Mouse (Mus musculus): ENCODE measurements around the gene Aloxe3. TPM values are rescaled to one million over a fixed set of nuclear protein-coding genes. Genes with fewer than 3 reads are reported as not detected.

Gene Aloxe3
- polyA plus RNA-seq, 1 experiment from 2014 or later: 0.09 TPM

GRCm38 (mm10) chr11:69118765-69119164, 6.9 kb upstream of the Aloxe3 start:
- no peak for ATAC-seq (ENCODE audit: insufficient number of reproducible peaks, insufficient read depth, low FRiP score, low read depth)
- H3K4me1 ChIP-seq (ENCODE audit: control insufficient read depth in 2 of 2, insufficient read depth in 2 of 2, low read length in 2 of 2): peaks cover 10 to 28% of the 10 kb centered on the region in 2 experiments
- 4% methylated on average over 15 of the region's 15 CpGs for WGBS
- peak overlapping the region; percentile 84 for H3K9ac ChIP-seq (ENCODE audit: low read length)
- H3K4me2 ChIP-seq (ENCODE audit: low read length): peak overlapping the region; percentile 84
- H3K36me3 ChIP-seq (ENCODE audit: control insufficient read depth, insufficient read depth, low read length): no peaks in the 10 kb centered on the region
- peak overlapping the region in 1 of 2 experiments; percentile 90; a peak in 1 of 4 replicates for H3K27ac ChIP-seq (replicated peaks in 1 of 2; ENCODE audit: control insufficient read depth in 1 of 2, insufficient read depth in 1 of 2, low read depth in 2 of 2, low read length in 2 of 2)
- no peaks in the 10 kb centered on the region for H3K27me3 ChIP-seq (ENCODE audit: control insufficient read depth, insufficient read depth, low read length)
- peak overlapping the region; percentile 72 to 81 for H3K4me3 ChIP-seq (ENCODE audit: control insufficient read depth in 1 of 2, insufficient read depth in 1 of 2, low read depth in 1 of 2, low read length in 2 of 2)
- no peaks in the 10 kb centered on the region for H3K9me3 ChIP-seq (ENCODE audit: control insufficient read depth, low read length)

- 42% methylated on average over 14 of the region's 14 CpGs for WGBS
- peak overlapping the region; percentile 84 for H3K9ac ChIP-seq (ENCODE audit: low read length)
- no peaks in the 10 kb centered on the region for H3K9me3 ChIP-seq (ENCODE audit: control insufficient read depth, low read length)
Measured at GRCm38 (mm10) chr11:69119446-69120155, 6.1 kb upstream of the Aloxe3 start.

GRCm38 (mm10) chr11:69120221-69121000, 5.3 kb upstream of the Aloxe3 start, which contains the start of gene Hes7:
TSS of gene Hes7 (plus strand) at chr11:69120404.
- Histone ChIP-seq H3K9ac (ENCODE audit: low read length) (peak within 1 kb of the TSS; percentile 84), H3K4me1 (ENCODE audit: control insufficient read depth in 2 of 2, insufficient read depth in 2 of 2, low read length in 2 of 2) (peaks cover 10 to 28% of the 10 kb centered on the region in 2 experiments), H3K4me3 (ENCODE audit: control insufficient read depth in 1 of 2, insufficient read depth in 1 of 2, low read depth in 1 of 2, low read length in 2 of 2) (peak within 1 kb of the TSS; percentile 70 to 73), H3K27ac (replicated peaks in 1 of 2; ENCODE audit: control insufficient read depth in 1 of 2, insufficient read depth in 1 of 2, low read depth in 2 of 2, low read length in 2 of 2) (peak within 1 kb of the TSS in 1 of 2 experiments; percentile 80; a peak in 1 of 4 replicates), H3K36me3 (ENCODE audit: control insufficient read depth, insufficient read depth, low read length) (no peaks in the 10 kb centered on the region), H3K9me3 (ENCODE audit: control insufficient read depth, low read length) (no peaks in the 10 kb centered on the region), H3K4me2 (ENCODE audit: low read length) (peak within 1 kb of the TSS; percentile 84), H3K27me3 (ENCODE audit: control insufficient read depth, insufficient read depth, low read length) (no peaks in the 10 kb centered on the region)
- 3% methylated on average over 27 of the region's 27 CpGs for WGBS
- ATAC-seq (ENCODE audit: insufficient number of reproducible peaks, insufficient read depth, low FRiP score, low read depth): no peak

More at GRCm38 (mm10) chr11:69119446-69120155, 6.1 kb upstream of the Aloxe3 start:
- Histone ChIP-seq H3K36me3 (ENCODE audit: control insufficient read depth, insufficient read depth, low read length) (no peaks in the 10 kb centered on the region), H3K27me3 (ENCODE audit: control insufficient read depth, insufficient read depth, low read length) (no peaks in the 10 kb centered on the region), H3K27ac (replicated peaks in 1 of 2; ENCODE audit: control insufficient read depth in 1 of 2, insufficient read depth in 1 of 2, low read depth in 2 of 2, low read length in 2 of 2) (no peak overlapping the region), H3K4me1 (ENCODE audit: control insufficient read depth in 2 of 2, insufficient read depth in 2 of 2, low read length in 2 of 2) (peaks cover 10 to 28% of the 10 kb centered on the region in 2 experiments), H3K4me2 (ENCODE audit: low read length) (peak overlapping the region; percentile 84), H3K4me3 (ENCODE audit: control insufficient read depth in 1 of 2, insufficient read depth in 1 of 2, low read depth in 1 of 2, low read length in 2 of 2) (peak overlapping the region in 1 of 2 experiments; percentile 73; a peak in 2 of 4 replicates)
- ATAC-seq (ENCODE audit: insufficient number of reproducible peaks, insufficient read depth, low FRiP score, low read depth): no peak

- no peaks in the 10 kb centered on the region for H3K36me3 ChIP-seq (ENCODE audit: control insufficient read depth, insufficient read depth, low read length)
- peak overlapping the region in 1 of 2 experiments; percentile 80; a peak in 2 of 4 replicates for H3K27ac ChIP-seq (replicated peaks in 1 of 2; ENCODE audit: control insufficient read depth in 1 of 2, insufficient read depth in 1 of 2, low read depth in 2 of 2, low read length in 2 of 2)
- no peak for ATAC-seq (ENCODE audit: insufficient number of reproducible peaks, insufficient read depth, low FRiP score, low read depth)
- H3K9ac ChIP-seq (ENCODE audit: low read length): peak overlapping the region; percentile 77
- no peaks in the 10 kb centered on the region for H3K9me3 ChIP-seq (ENCODE audit: control insufficient read depth, low read length)
- H3K27me3 ChIP-seq (ENCODE audit: control insufficient read depth, insufficient read depth, low read length): no peaks in the 10 kb centered on the region
- peaks cover 10 to 34% of the 10 kb centered on the region in 2 experiments for H3K4me1 ChIP-seq (ENCODE audit: control insufficient read depth in 2 of 2, insufficient read depth in 2 of 2, low read length in 2 of 2)
- peak overlapping the region; percentile 70 to 73 for H3K4me3 ChIP-seq (ENCODE audit: control insufficient read depth in 1 of 2, insufficient read depth in 1 of 2, low read depth in 1 of 2, low read length in 2 of 2)
- H3K4me2 ChIP-seq (ENCODE audit: low read length): peak overlapping the region; percentile 84
- 1% methylated on average over 33 of the region's 33 CpGs for WGBS
Measured at GRCm38 (mm10) chr11:69121001-69121740, 4.5 kb upstream of the Aloxe3 start.

GRCm38 (mm10) chr11:69121741-69122335, 3.9 kb upstream of the Aloxe3 start:
- Histone ChIP-seq H3K36me3 (ENCODE audit: control insufficient read depth, insufficient read depth, low read length) (no peaks in the 10 kb centered on the region), H3K4me3 (ENCODE audit: control insufficient read depth in 1 of 2, insufficient read depth in 1 of 2, low read depth in 1 of 2, low read length in 2 of 2) (peak overlapping the region; percentile 70 to 73), H3K27ac (replicated peaks in 1 of 2; ENCODE audit: control insufficient read depth in 1 of 2, insufficient read depth in 1 of 2, low read depth in 2 of 2, low read length in 2 of 2) (peak overlapping the region; percentile 80 to 89; a peak in 3 of 4 replicates), H3K4me1 (ENCODE audit: control insufficient read depth in 2 of 2, insufficient read depth in 2 of 2, low read length in 2 of 2) (peaks cover 10 to 35% of the 10 kb centered on the region in 2 experiments), H3K9me3 (ENCODE audit: control insufficient read depth, low read length) (no peaks in the 10 kb centered on the region), H3K9ac (ENCODE audit: low read length) (peak overlapping the region; percentile 77), H3K27me3 (ENCODE audit: control insufficient read depth, insufficient read depth, low read length) (no peaks in the 10 kb centered on the region), H3K4me2 (ENCODE audit: low read length) (peak overlapping the region; percentile 84)
- no peak for ATAC-seq (ENCODE audit: insufficient number of reproducible peaks, insufficient read depth, low FRiP score, low read depth)
- under 1% methylated on average over 32 of the region's 32 CpGs for WGBS

- Histone ChIP-seq H3K36me3 (ENCODE audit: control insufficient read depth, insufficient read depth, low read length) (no peaks in the 10 kb centered on the region), H3K4me3 (ENCODE audit: control insufficient read depth in 1 of 2, insufficient read depth in 1 of 2, low read depth in 1 of 2, low read length in 2 of 2) (peak within 1 kb of the TSS; percentile 70 to 73), H3K9ac (ENCODE audit: low read length) (peak within 1 kb of the TSS; percentile 77), H3K4me2 (ENCODE audit: low read length) (peak within 1 kb of the TSS; percentile 84), H3K4me1 (ENCODE audit: control insufficient read depth in 2 of 2, insufficient read depth in 2 of 2, low read length in 2 of 2) (peaks cover 13 to 33% of the 10 kb centered on the region in 2 experiments), H3K27me3 (ENCODE audit: control insufficient read depth, insufficient read depth, low read length) (no peaks in the 10 kb centered on the region), H3K27ac (replicated peaks in 1 of 2; ENCODE audit: control insufficient read depth in 1 of 2, insufficient read depth in 1 of 2, low read depth in 2 of 2, low read length in 2 of 2) (peak within 1 kb of the TSS; percentile 80 to 89), H3K9me3 (ENCODE audit: control insufficient read depth, low read length) (no peaks in the 10 kb centered on the region)
- peak; percentile 63 for ATAC-seq (ENCODE audit: insufficient number of reproducible peaks, insufficient read depth, low FRiP score, low read depth)
- under 1% methylated on average over 66 of the region's 66 CpGs for WGBS
Measured at GRCm38 (mm10) chr11:69122336-69122951, 3.3 kb upstream of the Aloxe3 start, which contains the start of gene 9130213A22Rik. TSS of gene 9130213A22Rik (minus strand) at chr11:69122589.
